Mouse (Mus musculus): ENCODE data around the gene Trim13. TPM values are rescaled to one million over a fixed set of nuclear protein-coding genes. Genes with fewer than 3 reads are reported as not detected.
"Not testable (repeated sequence)": the region's sequence is repeated elsewhere in the genome, so short reads cannot be mapped to it uniquely, and the experiment has no call there.

Gene Trim13
- total RNA-seq, 2 experiments from 2014 or later, result 8.0 to 15.8 TPM

DNA sequence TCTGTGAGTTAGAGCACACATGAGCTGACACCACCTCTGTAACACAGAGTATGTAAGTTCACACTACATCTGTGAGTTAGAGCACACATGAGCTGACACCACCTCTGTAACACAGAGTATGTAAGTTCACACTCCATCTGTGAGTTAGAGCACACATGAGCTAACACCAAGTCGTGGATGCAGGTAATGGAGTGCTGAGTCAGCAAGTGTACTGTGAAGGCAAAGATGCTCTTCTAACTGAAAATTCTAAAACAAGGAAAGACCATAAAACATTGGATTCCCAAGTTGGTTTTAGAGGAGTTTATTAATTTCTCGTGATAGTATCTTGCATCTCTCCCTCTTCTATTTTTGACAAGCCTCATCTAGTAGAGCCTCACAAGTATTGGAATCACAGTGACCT lies 8.0 kb downstream of the Trim13 start:
- intact Hi-C loops (cut with DNase I; ENCODE audit: low total_unique reads); DNase-seq: not testable (repeated sequence)

- intact Hi-C loops (cut with DNase I; ENCODE audit: low total_unique reads), result no loop called here
- no peak for DNase-seq
These were observed 9.1 kb downstream of the Trim13 start, which contains the start of gene Kcnrg for GRCm38 (mm10) chr14:61607157-61607556. Kcnrg (plus strand) TSS chr14:61607457.

DNA sequence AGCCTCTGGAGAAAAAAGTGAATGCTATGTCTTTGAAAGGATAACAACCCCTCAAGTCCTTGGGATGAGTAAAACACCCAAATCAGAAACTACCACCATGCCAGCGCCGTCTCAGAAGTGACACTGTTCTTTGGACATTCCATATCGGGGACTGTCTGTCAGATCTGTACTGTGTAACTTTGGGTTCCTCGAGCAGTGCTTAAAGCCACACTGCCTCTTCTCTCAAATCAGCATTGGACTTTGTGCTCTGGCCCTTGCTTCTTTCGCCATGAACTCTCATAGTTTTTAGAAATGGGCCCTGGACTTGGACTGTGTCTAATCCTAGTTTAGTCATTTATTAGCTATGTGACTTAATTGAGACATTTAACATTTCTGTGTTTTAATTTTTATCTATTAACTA lies 13.7 kb downstream of the Trim13 start:
- intact Hi-C loops (cut with DNase I; ENCODE audit: low total_unique reads), result no loop called here

DNA sequence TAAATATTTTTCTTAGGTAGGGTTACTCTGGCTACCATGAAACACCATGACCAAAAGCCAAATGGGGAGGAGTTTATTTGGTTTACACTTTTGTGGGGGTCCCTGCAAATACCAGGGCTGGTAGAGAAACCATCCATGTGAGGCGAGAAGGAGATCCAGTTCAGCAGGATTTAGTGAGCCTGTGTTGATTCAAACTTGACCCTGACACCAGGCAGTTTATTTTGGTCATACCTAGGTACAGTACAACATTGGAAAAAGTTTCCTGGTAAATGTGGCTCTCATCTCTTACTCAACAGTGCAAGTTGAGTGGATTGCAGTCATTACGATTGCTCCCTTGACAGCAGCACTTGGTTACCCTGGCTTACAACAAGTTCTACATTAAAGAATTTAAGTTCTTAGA lies 15.3 kb downstream of the Trim13 start:
- intact Hi-C loops (cut with DNase I; ENCODE audit: low total_unique reads), result no loop called here
- no peak for DNase-seq

More for the DNA sequence above, 13.7 kb downstream of the Trim13 start:
- no peak for DNase-seq

GRCm38 (mm10) chr14:61620371-61620770 lies 22.3 kb downstream of the Trim13 start:
- no peak for DNase-seq
- intact Hi-C loops (cut with DNase I; ENCODE audit: low total_unique reads), result no loop called here

DNA sequence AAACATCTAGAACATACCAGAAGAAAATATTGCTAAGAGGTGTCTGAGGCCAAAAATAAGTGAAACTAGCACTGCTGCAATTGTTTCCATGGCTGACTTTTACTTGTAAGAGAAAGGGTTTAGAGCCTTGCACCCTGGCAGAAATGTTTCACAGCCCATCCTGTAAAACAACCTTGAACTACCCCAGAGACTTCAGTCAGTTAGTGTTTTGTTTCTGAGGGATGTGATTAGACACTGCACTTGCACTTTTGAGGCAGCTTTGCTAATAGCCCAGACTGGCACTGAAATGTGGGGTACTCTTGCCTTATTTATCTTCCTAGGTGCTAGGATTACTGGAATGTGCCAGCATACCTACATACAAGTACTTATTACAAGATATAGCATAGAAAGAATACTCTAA lies 37.9 kb downstream of the Trim13 start:
- DNase-seq, result no peak
- intact Hi-C loops (cut with DNase I; ENCODE audit: low total_unique reads), result no loop called here

GRCm38 (mm10) chr14:61642668-61643067 lies 44.6 kb downstream of the Trim13 start:
- intact Hi-C loops (cut with DNase I; ENCODE audit: low total_unique reads), result no loop called here

GRCm38 (mm10) chr14:61645547-61645946 lies 47.5 kb downstream of the Trim13 start:
- intact Hi-C loops (cut with DNase I; ENCODE audit: low total_unique reads), result loop anchor here (5.0 kb wide), 1 partner anchor 37 kb away; no protein-coding TSS in a partner anchor
- DNase-seq, result no peak

More at GRCm38 (mm10) chr14:61642668-61643067, 44.6 kb downstream of the Trim13 start:
- no peak for DNase-seq

GRCm38 (mm10) chr14:61647182-61647880 lies 49.3 kb downstream of the Trim13 start:
- intact Hi-C loops (cut with DNase I; ENCODE audit: low total_unique reads), result loop anchor here (5.0 kb wide), 1 partner anchor 35 kb away; no protein-coding TSS in a partner anchor
- peak; percentile 37 for DNase-seq

DNA sequence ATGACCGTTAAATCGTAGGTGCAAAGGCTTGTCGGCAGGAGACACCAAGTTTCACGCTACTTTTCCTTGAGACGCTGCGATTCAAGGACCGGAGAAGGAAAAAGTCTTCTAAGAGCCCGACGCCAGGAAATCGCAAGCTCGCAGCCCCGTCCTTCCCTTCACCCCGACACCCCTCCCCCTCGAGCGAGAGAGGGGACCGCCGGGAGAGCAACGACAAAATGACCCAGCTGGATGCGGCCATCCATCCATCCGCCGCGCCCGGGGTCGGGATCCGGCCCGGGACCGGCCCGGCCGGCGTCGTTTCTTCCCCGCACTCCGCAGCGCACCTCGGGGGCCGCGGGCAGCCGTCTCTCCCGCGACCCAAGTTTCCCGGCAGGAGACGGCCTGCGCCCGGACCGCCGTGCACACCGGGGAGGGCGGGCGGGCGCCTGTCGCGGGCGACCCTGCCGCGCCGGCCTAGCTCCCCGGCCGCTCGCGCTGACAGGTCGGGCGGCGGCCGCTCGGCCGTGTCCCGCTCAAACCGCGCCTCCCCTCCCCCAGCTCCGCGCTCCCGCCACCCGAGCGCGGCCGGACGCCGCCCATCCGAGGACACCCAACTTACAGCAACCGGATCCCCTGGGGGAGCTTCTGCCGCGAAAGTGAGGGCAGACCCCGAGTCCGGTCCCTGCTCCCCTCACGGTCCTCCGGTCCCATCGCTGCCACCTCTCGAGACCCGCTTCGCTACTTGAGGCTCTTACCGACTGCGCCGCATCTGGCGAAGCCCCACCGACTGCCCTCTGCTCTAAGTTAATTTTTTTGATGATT lies 50.0 kb downstream of the Trim13 start:
- intact Hi-C loops (cut with DNase I; ENCODE audit: low total_unique reads), result loop anchor here (5.0 kb wide), 1 partner anchor 34 kb away; no protein-coding TSS in a partner anchor
- peak; percentile 59 for DNase-seq

- intact Hi-C loops (cut with DNase I; ENCODE audit: low total_unique reads), result loop anchor here (5.0 kb wide), 1 partner anchor 33 kb away; no protein-coding TSS in a partner anchor
These were observed 50.8 kb downstream of the Trim13 start for GRCm38 (mm10) chr14:61648685-61649504.

DNA sequence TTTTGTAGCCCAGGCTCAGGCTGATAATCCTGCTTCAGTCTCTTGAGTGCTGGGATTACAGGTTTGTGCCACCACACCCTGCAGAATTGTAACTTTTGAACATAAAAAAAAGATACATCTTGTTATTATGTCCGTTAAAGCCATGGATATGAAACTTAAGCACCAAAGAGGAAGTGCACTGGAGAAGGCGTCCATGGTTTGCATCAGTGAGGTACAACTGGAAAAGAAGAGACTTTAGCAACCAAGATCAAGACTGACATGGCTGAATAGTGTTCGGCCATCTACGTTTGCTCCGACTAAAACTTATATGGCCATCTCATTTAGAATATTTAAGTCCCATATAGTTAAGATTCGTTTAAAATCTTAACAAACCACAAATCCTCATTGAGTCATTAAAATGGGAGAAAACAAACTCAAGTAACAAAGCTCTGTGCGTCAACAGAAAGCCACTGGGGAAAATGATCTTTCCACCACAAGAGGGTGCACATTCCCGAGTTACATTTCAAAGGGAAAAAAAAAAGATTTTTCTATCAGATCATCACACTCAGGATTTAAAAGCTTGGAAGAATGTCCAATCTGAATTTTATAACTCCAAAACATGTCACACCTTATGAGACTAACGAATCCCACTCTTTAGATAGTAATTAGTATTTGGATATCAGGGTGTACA lies 52.4 kb downstream of the Trim13 start:
- intact Hi-C loops (cut with DNase I; ENCODE audit: low total_unique reads), result no loop called here
- no peak for DNase-seq

More at GRCm38 (mm10) chr14:61648685-61649504, 50.8 kb downstream of the Trim13 start:
- DNase-seq, result peak; percentile 98

Small RNAs within 50 kb of the gene (microRNA-seq; reads per million reads assigned to microRNA genes)
- gene Mir15a (1,511 to 1,813 reads per million in 2 experiments), gene Mir16-1 (764 to 1,035 reads per million in 2 experiments)

Other genes with a start within 250 kb of the Trim13 start
- gene Ebpl, start 237.8 kb upstream of the Trim13 start, total RNA-seq (2021), result 1 to 10 TPM; 1.8 to 1.9 TPM
- 10 to 100 TPM; 71.0 to 78.0 TPM for gene Kpna3, start 158.4 kb upstream of the Trim13 start, total RNA-seq (2021)
- 10 to 100 TPM; 38.7 to 47.8 TPM for gene Spryd7, start 41.4 kb upstream of the Trim13 start, total RNA-seq (2021)
- gene Kcnrg, start 9.2 kb downstream of the Trim13 start, total RNA-seq (2021), result under 1 TPM; 0.16 to 0.27 TPM